Mouse (Mus musculus) erythroid progenitor cell, adult 5-6 weeks (primary cell): ENCODE data around the gene Tacr2. TPM values are rescaled to one million over a fixed set of nuclear protein-coding genes. Genes with fewer than 3 reads are reported as not detected.

ENCODE experiments used
- ATAC-seq: replicated peaks from 2 replicates; pipeline ENCODE4 v1.8.0; 2016; ENCODE audit warnings: moderate number of reproducible peaks, mild to moderate bottlenecking, moderate TSS enrichment, inconsistent platforms; ENCODE audit not compliant: poor library complexity, low FRiP score, severe bottlenecking
- total RNA-seq, 2 experiments: library from RNA; stranded (forward) in 1 of 2; stranded (reverse) in 1 of 2; fragments of 150-400 nt in 1 of 2; fragments of 186-747, 209-891 nt in 1 of 2; gene quantifications; 2 replicates each; pipeline versions ENCODE4 v1.2.3 to v1.2.4; 2015 to 2017; ENCODE audit warnings: low replicate concordance in 2 of 2

Tacr2 gene
- total RNA-seq, 2 experiments from 2014 or later = not detected

DNA sequence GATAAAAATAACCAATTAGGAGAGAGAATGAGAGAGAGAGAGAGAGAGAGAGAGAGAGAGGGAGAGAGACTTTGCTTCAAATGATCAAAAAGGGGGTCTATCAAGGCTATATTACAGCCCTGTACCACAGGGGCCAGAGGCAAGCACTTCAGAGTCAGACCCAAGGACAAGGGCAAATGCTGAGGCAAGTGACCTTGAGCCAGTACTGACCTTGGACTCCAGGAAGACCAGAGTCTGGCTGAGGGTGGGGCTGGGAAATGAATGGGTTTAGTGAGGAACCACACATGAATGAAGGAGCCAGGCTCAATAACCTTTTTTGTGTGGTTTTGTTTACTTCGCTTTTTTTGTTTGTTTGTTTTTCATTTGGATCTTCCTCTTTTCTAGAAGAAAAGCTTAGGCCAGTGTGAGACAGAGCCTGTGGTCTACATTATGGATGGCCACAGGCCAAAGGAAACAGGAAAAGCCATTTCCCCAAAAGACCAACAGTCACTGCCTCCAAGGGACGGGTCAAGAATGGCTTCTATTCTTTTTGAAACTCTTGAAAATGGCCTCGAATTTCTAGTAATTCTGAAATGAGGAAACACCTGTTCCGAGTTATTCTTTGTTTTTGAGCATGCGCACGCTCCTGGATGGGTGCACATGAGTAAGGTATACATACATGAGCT lies 35.4 kb downstream of the Tacr2 start:
- no peak for ATAC-seq

GRCm38 (mm10) chr10:62294112-62294511 lies 41.9 kb downstream of the Tacr2 start:
- 0 out of 2 replicates have a peak, but pooled peaks have one; percentile 36 for ATAC-seq

DNA sequence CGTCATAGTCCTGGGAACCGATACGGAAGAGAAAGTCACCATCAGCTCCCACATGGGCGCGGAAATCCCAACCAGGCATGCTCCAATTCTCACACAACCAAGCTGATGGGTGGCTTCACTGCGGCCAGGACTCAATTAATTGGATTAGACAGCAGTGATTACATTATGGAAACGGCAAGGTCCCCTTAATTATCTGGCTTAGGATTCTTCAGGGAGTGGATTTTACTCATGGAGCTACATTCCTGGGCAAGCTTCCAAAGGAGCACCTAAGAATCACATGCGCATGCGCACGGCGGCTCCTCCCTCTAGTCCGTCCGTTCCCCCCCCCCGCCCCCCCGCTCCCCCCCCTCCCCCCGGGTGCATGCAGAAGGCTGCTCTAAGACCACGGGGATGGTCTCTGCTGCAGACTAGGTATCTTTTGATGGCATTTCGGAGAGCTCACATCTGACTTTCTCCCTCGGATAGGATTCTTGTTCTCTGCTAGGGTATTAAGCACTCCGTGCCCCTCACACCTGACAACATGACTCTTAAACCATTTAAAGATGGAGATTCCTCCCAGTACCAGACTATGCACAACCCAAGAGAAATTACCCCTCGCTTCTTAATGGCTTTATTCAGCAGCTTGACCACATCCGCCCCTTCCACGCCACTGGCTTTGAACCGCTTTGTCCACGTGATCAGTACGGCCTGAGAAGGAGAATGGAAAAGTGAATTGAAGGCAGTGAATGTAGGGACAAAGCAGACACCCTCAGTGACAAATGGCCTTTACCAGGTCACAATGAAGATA lies 44.0 kb downstream of the Tacr2 start:
- no peak for ATAC-seq

DNA sequence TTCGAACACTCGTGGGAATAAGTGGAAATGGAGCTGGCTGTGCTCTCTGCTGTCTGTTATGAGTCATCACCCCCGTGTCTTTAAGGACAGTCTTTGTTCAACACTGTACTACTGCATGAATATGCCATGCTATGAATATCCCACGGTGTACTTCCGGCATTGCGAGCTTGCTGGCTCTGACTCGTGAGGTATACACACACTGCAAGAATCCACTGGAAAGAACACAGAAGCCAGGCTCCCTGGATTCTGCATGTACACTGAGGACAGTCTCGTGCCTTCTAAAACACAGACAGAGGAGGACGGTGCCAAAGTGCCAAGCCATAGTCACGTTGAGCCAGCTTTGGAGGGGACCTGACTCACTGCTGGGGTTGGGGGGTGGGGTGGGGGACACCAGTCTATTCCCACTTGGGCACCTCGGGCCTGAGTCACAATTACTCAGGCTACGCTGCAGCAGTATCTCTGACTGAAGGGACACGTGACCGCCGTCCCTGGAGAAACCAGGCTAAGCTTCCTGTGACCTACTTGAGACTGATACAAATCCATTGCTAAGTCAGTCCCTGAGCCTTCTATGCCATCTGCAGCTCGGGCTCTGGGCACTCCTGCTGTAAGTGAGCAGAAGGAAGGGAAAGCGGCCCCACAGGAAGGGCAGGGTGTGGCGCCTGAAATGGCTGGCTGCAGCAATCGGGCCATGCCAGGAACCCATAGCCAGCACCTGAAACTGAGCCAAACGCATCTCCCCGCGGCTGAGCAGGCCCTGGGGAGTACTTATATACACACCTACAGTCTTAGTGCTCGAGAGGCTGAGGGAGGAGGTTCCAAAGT lies 48.0 kb downstream of the Tacr2 start:
- 0 out of 2 replicates have a peak, but pooled peaks have one; percentile 45 for ATAC-seq

DNA sequence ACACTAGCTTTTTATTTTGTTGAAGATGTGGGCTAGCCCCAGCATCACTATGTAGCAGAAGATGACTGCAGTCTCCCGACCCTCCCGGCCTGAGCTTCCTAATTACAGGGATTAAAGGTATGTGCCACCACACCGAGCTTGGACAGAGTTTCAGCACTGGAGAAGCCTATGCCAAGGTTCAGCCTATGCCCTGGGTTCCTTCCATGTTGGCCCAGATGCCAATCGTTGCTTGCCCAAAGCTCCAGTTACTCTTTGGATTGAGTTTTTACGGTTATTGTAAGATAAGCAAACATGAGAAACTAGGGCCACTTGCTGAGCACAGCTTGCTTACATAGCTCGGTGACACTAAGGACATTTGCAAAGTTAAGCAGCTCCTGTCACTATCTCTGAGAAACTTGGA lies 52.9 kb downstream of the Tacr2 start:
- no peak for ATAC-seq

DNA sequence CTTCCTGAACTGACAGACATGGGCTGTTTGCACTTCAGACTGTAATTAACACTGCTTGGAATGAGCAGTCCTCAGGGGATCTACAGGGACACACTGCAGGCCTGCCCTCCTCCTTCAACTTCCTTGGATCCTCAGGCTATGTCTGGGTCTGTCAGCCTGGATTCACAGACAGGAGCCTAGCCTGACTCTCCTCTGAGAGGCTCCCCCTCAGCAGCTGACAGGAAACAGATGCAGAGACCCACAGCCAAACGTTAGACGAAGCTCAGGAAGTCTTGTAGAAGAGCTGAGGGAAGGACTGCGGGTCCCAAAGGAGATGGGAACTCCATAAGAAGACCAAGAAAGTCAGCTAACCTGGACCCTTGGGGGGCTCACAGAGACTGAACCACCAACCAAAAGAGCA lies 54.2 kb downstream of the Tacr2 start:
- no peak for ATAC-seq

DNA sequence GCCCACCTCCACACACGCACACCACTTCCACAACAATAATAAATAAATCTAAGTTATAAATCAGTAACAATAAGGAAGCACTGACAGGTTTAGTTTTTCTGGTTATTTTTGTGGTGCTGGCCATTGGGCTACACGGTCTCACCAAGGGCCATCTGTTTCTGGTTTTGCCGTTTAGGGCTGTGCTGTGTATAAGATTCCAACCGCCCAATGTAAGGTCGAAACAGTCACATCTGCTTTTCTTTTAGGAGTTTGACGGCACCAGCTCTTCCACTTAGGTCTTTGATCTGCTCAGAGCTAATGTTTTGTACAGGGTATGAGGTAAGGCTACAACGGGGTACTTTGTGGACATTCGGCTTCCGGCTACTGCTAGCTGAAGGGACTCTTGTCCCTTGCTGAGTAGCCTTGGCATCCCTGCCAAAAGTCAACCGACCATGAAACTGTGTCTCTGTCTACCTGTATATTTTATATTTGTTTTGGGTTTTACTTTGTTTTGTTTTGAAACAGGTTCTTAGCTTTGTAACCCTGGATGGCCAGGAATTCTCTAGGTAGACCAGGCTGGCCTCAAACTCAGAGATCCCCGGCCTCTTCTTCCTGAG lies 56.8 kb downstream of the Tacr2 start:
- no peak for ATAC-seq

GRCm38 (mm10) chr10:62309593-62309992 lies 57.4 kb downstream of the Tacr2 start:
- ATAC-seq = no peak

GRCm38 (mm10) chr10:62310259-62311039 lies 58.2 kb downstream of the Tacr2 start:
- ATAC-seq = no peak

DNA sequence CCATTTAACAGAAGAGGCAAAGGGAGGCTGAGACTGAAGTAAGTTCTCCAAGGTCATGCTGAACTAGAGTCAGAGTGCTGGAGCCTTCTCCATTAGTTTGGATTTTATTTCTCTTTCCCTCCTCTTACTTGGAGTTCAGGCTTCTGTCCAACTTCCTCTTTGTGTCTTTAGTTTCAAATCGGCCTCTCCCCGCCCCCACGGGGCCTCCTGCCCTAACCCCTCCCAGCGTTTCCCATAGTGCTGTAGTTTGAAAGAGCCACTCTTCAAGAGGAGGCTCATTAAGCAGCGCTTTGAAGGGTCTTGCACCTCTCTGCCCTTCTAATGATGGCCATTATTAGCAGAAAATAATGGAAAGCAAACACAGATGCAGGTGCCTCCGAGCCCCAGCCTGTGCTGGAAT lies 59.2 kb downstream of the Tacr2 start:
- no peak for ATAC-seq

- ATAC-seq = no peak
Measured at GRCm38 (mm10) chr10:62313140-62313539, 60.9 kb downstream of the Tacr2 start.

DNA sequence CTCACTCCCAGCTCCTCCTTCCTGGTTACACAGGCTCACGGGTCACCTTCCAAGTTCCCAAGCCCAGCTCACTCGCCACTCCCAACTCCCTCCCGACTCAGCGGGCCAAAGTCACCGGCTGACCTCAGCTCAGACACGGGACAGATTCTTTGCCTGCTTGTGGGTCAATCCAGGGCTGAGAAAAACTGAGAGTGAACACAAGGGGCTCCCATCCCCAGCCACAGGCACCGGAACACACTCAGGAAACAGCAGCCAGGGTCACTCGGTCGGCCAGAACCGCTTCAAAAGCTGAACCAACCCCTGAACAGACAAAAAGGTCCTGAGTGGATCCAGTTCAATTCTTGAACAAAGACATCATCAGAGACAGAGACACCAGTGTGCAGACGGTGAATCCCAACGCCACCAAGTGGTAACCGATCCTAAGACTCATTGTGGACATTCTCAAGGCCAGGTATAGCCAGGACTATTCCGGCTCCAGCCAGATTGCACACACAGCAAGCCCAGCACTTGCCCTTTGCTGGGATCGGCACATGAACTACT lies 61.7 kb downstream of the Tacr2 start:
- no peak for ATAC-seq

Other genes with a start within 250 kb of the Tacr2 start
- not detected in 2 replicates for gene Neurog3, start 119.3 kb upstream of the Tacr2 start, total RNA-seq (2015; ENCODE audit: low replicate concordance)
- gene Neurog3, start 119.3 kb upstream of the Tacr2 start, total RNA-seq (2017; ENCODE audit: low replicate concordance) = not detected in 2 replicates
- gene Fam241b, start 108.5 kb upstream of the Tacr2 start, total RNA-seq (2015; ENCODE audit: low replicate concordance) = not detected in 2 replicates
- gene Fam241b, start 108.5 kb upstream of the Tacr2 start, total RNA-seq (2017; ENCODE audit: low replicate concordance) = not detected in 2 replicates
- gene Tspan15, start 21.2 kb upstream of the Tacr2 start, total RNA-seq (2015; ENCODE audit: low replicate concordance) = 0.36 and 5.4 TPM in 2 replicates
- gene Tspan15, start 21.2 kb upstream of the Tacr2 start, total RNA-seq (2017; ENCODE audit: low replicate concordance) = 0.77 and 9.4 TPM in 2 replicates
- 101 and 130 TPM in 2 replicates for gene Hk1, start 127.5 kb downstream of the Tacr2 start, total RNA-seq (2015; ENCODE audit: low replicate concordance)
- 269 and 272 TPM in 2 replicates for gene Hk1, start 127.5 kb downstream of the Tacr2 start, total RNA-seq (2017; ENCODE audit: low replicate concordance)
- gene Hkdc1, start 170.1 kb downstream of the Tacr2 start, total RNA-seq (2015; ENCODE audit: low replicate concordance) = not detected in 2 replicates
- gene Hkdc1, start 170.1 kb downstream of the Tacr2 start, total RNA-seq (2017; ENCODE audit: low replicate concordance) = not detected in 2 replicates
- gene 4930507D05Rik, start 197.1 kb downstream of the Tacr2 start, total RNA-seq (2015; ENCODE audit: low replicate concordance) = not detected in 2 replicates
- gene 4930507D05Rik, start 197.1 kb downstream of the Tacr2 start, total RNA-seq (2017; ENCODE audit: low replicate concordance) = not detected in 2 replicates
- gene Supv3l1, start 197.3 kb downstream of the Tacr2 start, total RNA-seq (2015; ENCODE audit: low replicate concordance) = 16.2 and 37.7 TPM in 2 replicates
- 2.5 and 9.5 TPM in 2 replicates for gene Supv3l1, start 197.3 kb downstream of the Tacr2 start, total RNA-seq (2017; ENCODE audit: low replicate concordance)
- gene Vps26a, start 234.4 kb downstream of the Tacr2 start, total RNA-seq (2015; ENCODE audit: low replicate concordance) = 33.5 and 37.3 TPM in 2 replicates
- 29.4 and 48.0 TPM in 2 replicates for gene Vps26a, start 234.4 kb downstream of the Tacr2 start, total RNA-seq (2017; ENCODE audit: low replicate concordance)